In genomic region chr17:68010041-68010440, GRCm38 (mm10) we compare ENCODE assay signal across 27 mouse cellular contexts. TPM values are rescaled to one million over a fixed set of nuclear protein-coding genes. Genes with fewer than 3 reads are reported as not detected.
A peak's percentile ranks its signal among the peaks of the same experiment; 100 is the strongest.
DNase-seq lines count a peak whose midpoint lies in the region; ATAC-seq and TF ChIP-seq lines count a peak whose summit lies in the region.
"Had no signal": no experiment of that assay in that cellular context is flagged by ENCODE, and none has a peak within 500 bp of the region (broad histone marks: within the 10 kb centered on the region; RNA-seq: fewer than 3 reads in every experiment).

No protein-coding gene starts in this region.

- no peak for TF ChIP-seq POLR2A in testis, adult 2 months (IDR thresholded peaks at IDR 0.05; ENCODE audit: control insufficient read depth, low read depth, low read length)

- TF ChIP-seq CTCF in forebrain, postnatal 0 days (IDR thresholded peaks at IDR 0.05; ENCODE audit: low read depth), result 0 out of 2 replicates have a peak, but pooled peaks have one; percentile 3
- TF ChIP-seq CTCF in liver, embryonic 14.5 days (IDR thresholded peaks at IDR 0.05; ENCODE audit: low read depth), result peak; percentile 18; the same call in 1 of the 2 replicates
- no peak for TF ChIP-seq CTCF in liver, postnatal 0 days (IDR thresholded peaks at IDR 0.05; ENCODE audit: low read depth)
- peak; percentile 14; the same call in 1 of the 2 replicates for TF ChIP-seq CTCF in testis, adult 2 months (IDR thresholded peaks at IDR 0.05; ENCODE audit: control insufficient read depth, insufficient read depth, insufficient replicate concordance, low read depth, low read length)

- H3K36me3 ChIP-seq in forebrain, postnatal 0 days (ENCODE audit: insufficient read depth), result no peaks in the 10 kb centered on the region
- H3K36me3 ChIP-seq in forebrain, embryonic 15.5 days, result no peaks in the 10 kb centered on the region
- H3K36me3 ChIP-seq in liver, embryonic 14.5 days (replicated peaks; ENCODE audit: control insufficient read depth, insufficient read depth, low read depth), result no peaks in the 10 kb centered on the region
- no peaks in the 10 kb centered on the region for H3K36me3 ChIP-seq in liver, postnatal 0 days (replicated peaks; ENCODE audit: insufficient read depth, low read length)
- H3K36me3 ChIP-seq in testis, adult 2 months (ENCODE audit: control insufficient read depth, insufficient read depth, low read length), result no peaks in the 10 kb centered on the region
- H3K36me3 ChIP-seq in forebrain, embryonic 14.5 days (ENCODE audit: control insufficient read depth, insufficient read depth, low read length), result no peaks in the 10 kb centered on the region
- H3K36me3 ChIP-seq: embryonic facial prominence, embryonic 12.5 days; embryonic facial prominence, embryonic 15.5 days; forebrain, embryonic 12.5 days; heart, embryonic 13.5 days had no signal

- H3K9me3 ChIP-seq in forebrain, postnatal 0 days (ENCODE audit: low read length), result no peaks in the 10 kb centered on the region
- no peaks in the 10 kb centered on the region for H3K9me3 ChIP-seq in forebrain, embryonic 15.5 days
- H3K9me3 ChIP-seq in liver, embryonic 14.5 days (ENCODE audit: control insufficient read depth, low read length), result no peaks in the 10 kb centered on the region; the same call in 1 of the 2 replicates
- H3K9me3 ChIP-seq in liver, postnatal 0 days (ENCODE audit: low read length), result no peaks in the 10 kb centered on the region
- H3K9me3 ChIP-seq in forebrain, embryonic 14.5 days (replicated peaks; ENCODE audit: control insufficient read depth, low read length), result no peaks in the 10 kb centered on the region
- H3K9me3 ChIP-seq: embryonic facial prominence, embryonic 12.5 days; embryonic facial prominence, embryonic 15.5 days had no signal

- no peak overlapping the region for H3K27ac ChIP-seq in forebrain, postnatal 0 days (ENCODE audit: low read depth, low read length)
- no peak overlapping the region for H3K27ac ChIP-seq in forebrain, embryonic 15.5 days (replicated peaks)
- no peak overlapping the region for H3K27ac ChIP-seq in liver, embryonic 14.5 days
- no peak overlapping the region for H3K27ac ChIP-seq in liver, postnatal 0 days (ENCODE audit: low read depth)
- H3K27ac ChIP-seq in testis, adult 2 months (ENCODE audit: control insufficient read depth, insufficient read depth, low read depth, low read length), result no peak overlapping the region
- H3K27ac ChIP-seq in forebrain, embryonic 14.5 days (ENCODE audit: low read depth, low read length), result no peak overlapping the region
- H3K27ac ChIP-seq: embryonic facial prominence, embryonic 12.5 days; embryonic facial prominence, embryonic 15.5 days; forebrain, embryonic 12.5 days; heart, embryonic 13.5 days; hindbrain, embryonic 14.5 days; hindbrain, postnatal 0 days had no signal

- no peak for TF ChIP-seq EP300 in liver, embryonic 14.5 days (IDR thresholded peaks at IDR 0.05; ENCODE audit: low read depth)
- TF ChIP-seq EP300 in liver, postnatal 0 days (IDR thresholded peaks at IDR 0.05; ENCODE audit: low read depth), result no peak

- WGBS in forebrain, postnatal 0 days, result 79% methylated on average over 5 of the region's 5 CpGs
- WGBS in forebrain, embryonic 15.5 days, result 88% methylated on average over 5 of the region's 5 CpGs
- WGBS in liver, embryonic 14.5 days (ENCODE audit: insufficient replicate concordance), result 77% methylated on average over 5 of the region's 5 CpGs
- WGBS in liver, postnatal 0 days (ENCODE audit: insufficient replicate concordance), result 87% methylated on average over 5 of the region's 5 CpGs
- 94% methylated on average over 5 of the region's 5 CpGs for WGBS in forebrain, embryonic 14.5 days

- H3K27me3 ChIP-seq in forebrain, postnatal 0 days (ENCODE audit: insufficient read depth, low read length), result no peaks in the 10 kb centered on the region
- no peaks in the 10 kb centered on the region for H3K27me3 ChIP-seq in forebrain, embryonic 15.5 days
- no peaks in the 10 kb centered on the region for H3K27me3 ChIP-seq in liver, embryonic 14.5 days (ENCODE audit: control insufficient read depth, insufficient read depth, low read length)
- no peaks in the 10 kb centered on the region for H3K27me3 ChIP-seq in liver, postnatal 0 days (ENCODE audit: insufficient read depth, low read length)
- no peaks in the 10 kb centered on the region for H3K27me3 ChIP-seq in testis, adult 2 months (ENCODE audit: control insufficient read depth, insufficient read depth, low read length)
- H3K27me3 ChIP-seq in forebrain, embryonic 14.5 days (replicated peaks; ENCODE audit: control insufficient read depth, insufficient read depth, low read length), result no peaks in the 10 kb centered on the region
- H3K27me3 ChIP-seq: embryonic facial prominence, embryonic 12.5 days; embryonic facial prominence, embryonic 15.5 days; forebrain, embryonic 12.5 days; heart, embryonic 13.5 days had no signal

- H3K9ac ChIP-seq in forebrain, postnatal 0 days, result no peak overlapping the region
- no peak overlapping the region for H3K9ac ChIP-seq in forebrain, embryonic 15.5 days (replicated peaks)
- H3K9ac ChIP-seq in liver, embryonic 14.5 days (replicated peaks), result no peak overlapping the region
- H3K9ac ChIP-seq in liver, postnatal 0 days (replicated peaks), result no peak overlapping the region
- no peak overlapping the region for H3K9ac ChIP-seq in forebrain, embryonic 14.5 days (ENCODE audit: low read length)
- H3K9ac ChIP-seq: embryonic facial prominence, embryonic 12.5 days; embryonic facial prominence, embryonic 15.5 days; forebrain, embryonic 12.5 days; heart, embryonic 13.5 days; hindbrain, embryonic 14.5 days had no signal

- H3K4me1 ChIP-seq in forebrain, postnatal 0 days (ENCODE audit: insufficient read depth), result 0 out of 2 replicates have a peak, but pooled peaks cover 1% of the 10 kb centered on the region
- H3K4me1 ChIP-seq in forebrain, embryonic 15.5 days, result peaks cover under 1% of the 10 kb centered on the region; the same call in 1 of the 2 replicates
- H3K4me1 ChIP-seq in liver, embryonic 14.5 days (replicated peaks; ENCODE audit: control insufficient read depth in 2 of 2, insufficient read depth in 2 of 2, low read length in 1 of 2), result no peaks in the 10 kb centered on the region
- H3K4me1 ChIP-seq in liver, postnatal 0 days (ENCODE audit: insufficient read depth), result no peaks in the 10 kb centered on the region
- H3K4me1 ChIP-seq in testis, adult 2 months (ENCODE audit: control insufficient read depth, insufficient read depth, low read length), result no peaks in the 10 kb centered on the region
- no peaks in the 10 kb centered on the region for H3K4me1 ChIP-seq in forebrain, embryonic 14.5 days (ENCODE audit: control insufficient read depth, insufficient read depth, low read length)

- H3K4me2 ChIP-seq in forebrain, postnatal 0 days (ENCODE audit: low read depth), result no peak overlapping the region
- no peak overlapping the region for H3K4me2 ChIP-seq in forebrain, embryonic 15.5 days (replicated peaks)
- H3K4me2 ChIP-seq in liver, embryonic 14.5 days (ENCODE audit: low read depth), result no peak overlapping the region
- H3K4me2 ChIP-seq in liver, postnatal 0 days (ENCODE audit: low read depth, low read length), result no peak overlapping the region
- H3K4me2 ChIP-seq in forebrain, embryonic 14.5 days (ENCODE audit: low read length), result no peak overlapping the region
- H3K4me2 ChIP-seq: embryonic facial prominence, embryonic 12.5 days; embryonic facial prominence, embryonic 15.5 days; forebrain, embryonic 12.5 days; heart, embryonic 13.5 days; hindbrain, embryonic 14.5 days had no signal

- no peak overlapping the region for H3K4me3 ChIP-seq in forebrain, postnatal 0 days (ENCODE audit: low read depth, low read length)
- H3K4me3 ChIP-seq in forebrain, embryonic 15.5 days, result no peak overlapping the region
- H3K4me3 ChIP-seq in liver, embryonic 14.5 days (ENCODE audit: insufficient read depth in 1 of 2, low read depth in 2 of 2, low read length in 2 of 2), result no peak overlapping the region
- H3K4me3 ChIP-seq in liver, postnatal 0 days (ENCODE audit: low read depth, low read length), result no peak overlapping the region
- H3K4me3 ChIP-seq in testis, adult 2 months (ENCODE audit: control insufficient read depth, low read depth, low read length), result no peak overlapping the region
- H3K4me3 ChIP-seq in forebrain, embryonic 14.5 days (ENCODE audit: low read depth, low read length), result no peak overlapping the region
- H3K4me3 ChIP-seq: embryonic facial prominence, embryonic 12.5 days; embryonic facial prominence, embryonic 15.5 days; forebrain, embryonic 12.5 days; heart, embryonic 13.5 days had no signal

- no peak for ATAC-seq in forebrain, postnatal 0 days
- no peak for ATAC-seq in forebrain, embryonic 15.5 days (replicated peaks)
- no peak for ATAC-seq in liver, embryonic 14.5 days (ENCODE audit: insufficient read depth)
- no peak for ATAC-seq in liver, postnatal 0 days
- no peak for ATAC-seq in forebrain, embryonic 14.5 days
- ATAC-seq: activated CD4-positive, CD25-positive, alpha-beta regulatory T cell, adult 4 months; hindbrain, postnatal 0 days; inflammation-experienced regulatory T-cells, adult 6 months; intestine, embryonic 16.5 days had no signal

- DNase-seq in forebrain, postnatal 0 days, result no peak
- DNase-seq in liver, embryonic 14.5 days (ENCODE audit: low read depth in 3 of 3, low spot score in 3 of 3), result no peak
- DNase-seq in liver, postnatal 0 days, result no peak
- DNase-seq in testis, postnatal 10 days (ENCODE audit: low spot score), result no peak
- no peak for DNase-seq in adrenal gland, adult (ENCODE audit: inconsistent age in 2 of 2, low spot score in 1 of 2)
- DNase-seq in forebrain, embryonic 14.5 days (ENCODE audit: low spot score), result no peak
- DNase-seq: adrenal gland, postnatal 10 days; adrenal gland, postnatal 36 days; cerebellum, adult 11 months; cerebellum, adult 2 months; cerebellum, adult 9-11 months; cerebellum, postnatal 25 days; gastrocnemius, postnatal 25 days; heart, postnatal 14 days; heart, postnatal 4 days had no signal

RNA-seq across cellular contexts. Expression of gene Arhgap28, which starts 6.1 kb away (rescaled TPM):
- total RNA-seq in forebrain, postnatal 0 days (2014; rRNA removed), result 8.6 and 8.7 TPM in 2 replicates
- polyA plus RNA-seq in forebrain, postnatal 0 days (2015; fragmentation: Nextera tagmentation; extraction: Ambion mirVana), result 3.6 and 4.2 TPM in 2 replicates
- polyA plus RNA-seq in forebrain, embryonic 15.5 days (2015; fragmentation: Nextera tagmentation; extraction: Ambion mirVana), result 5.4 and 5.7 TPM in 2 replicates
- polyA plus RNA-seq in liver, embryonic 14.5 days (2012; rRNA removed), result 0.42 and 0.57 TPM in 2 replicates
- polyA plus RNA-seq in liver, embryonic 14.5 days (2014; fragmentation: Nextera tagmentation; extraction: Ambion mirVana), result 0.91 and 0.97 TPM in 2 replicates
- 0.48 and 0.51 TPM in 2 replicates for polyA plus RNA-seq in liver, postnatal 0 days (2015; fragmentation: Nextera tagmentation; extraction: Ambion mirVana)
- 1.0 and 1.3 TPM in 2 replicates for polyA plus RNA-seq in testis, adult 2 months (2012; rRNA removed)
- 5.4 and 6.6 TPM in 2 replicates for polyA plus RNA-seq in forebrain, embryonic 14.5 days (2014; fragmentation: Nextera tagmentation; extraction: Ambion mirVana)
- total RNA-seq: MEL had no signal
- polyA plus RNA-seq: inflammation-experienced regulatory T-cells, adult 6 months had no signal
